Mouse (Mus musculus) heart, adult 9 months (tissue): ENCODE results near the gene Fam98c.
"Not testable (repeated sequence)": the region's sequence is repeated elsewhere in the genome, so short reads cannot be mapped to it uniquely, and the experiment has no call there.

Experiments used
- DNase-seq, 2 experiments: peaks; one replicate each; pipeline ENCODE4 v3.0.0; 2022; ENCODE audit warnings: low spot score in 2 of 2

Fam98c gene

GRCm38 (mm10) chr7:29155838-29156782 lies at the start of gene Fam98c:
Gene Fam98c, minus strand, starts transcription at chr7:29156234.
- DNase-seq: peak; percentile 83 to 84

GRCm38 (mm10) chr7:29202577-29202976 lies 46.5 kb upstream of the Fam98c start:
- no peak for DNase-seq

- not testable (repeated sequence) for DNase-seq
Measured at GRCm38 (mm10) chr7:29194230-29194629, 38.2 kb upstream of the Fam98c start.

- DNase-seq: not testable (repeated sequence)
Measured at GRCm38 (mm10) chr7:29181323-29181722, 25.3 kb upstream of the Fam98c start.

- no peak for DNase-seq
Measured at GRCm38 (mm10) chr7:29180854-29181236, 24.8 kb upstream of the Fam98c start.

- peak; percentile 98 for DNase-seq
Measured at GRCm38 (mm10) chr7:29180077-29180853, 24.2 kb upstream of the Fam98c start, which contains the start of gene Psmd8. Gene Psmd8, minus strand, starts transcription at chr7:29180701.

- DNase-seq: no peak
Measured at GRCm38 (mm10) chr7:29179323-29179722, 23.3 kb upstream of the Fam98c start.

- no peak for DNase-seq
Measured at GRCm38 (mm10) chr7:29178106-29178505, 22.1 kb upstream of the Fam98c start.

GRCm38 (mm10) chr7:29172390-29173016 lies 16.5 kb upstream of the Fam98c start:
- DNase-seq: no peak

GRCm38 (mm10) chr7:29171562-29172097 lies 15.6 kb upstream of the Fam98c start:
- DNase-seq: no peak

- DNase-seq: no peak
Measured at GRCm38 (mm10) chr7:29170755-29171561, 14.9 kb upstream of the Fam98c start.

- DNase-seq: peak; percentile 69 to 83
Measured at GRCm38 (mm10) chr7:29170066-29170754, 14.2 kb upstream of the Fam98c start, which contains the start of the genes Ggn and Spred3. Gene Ggn, plus strand, starts transcription at chr7:29170210. Gene Spred3, minus strand, starts transcription at chr7:29170411.

- DNase-seq: peak; percentile 83
Measured at GRCm38 (mm10) chr7:29169231-29170065, 13.4 kb upstream of the Fam98c start.

- no peak for DNase-seq
Measured at GRCm38 (mm10) chr7:29168791-29169230, 12.8 kb upstream of the Fam98c start.

- no peak for DNase-seq
Measured at GRCm38 (mm10) chr7:29168121-29168695, 12.2 kb upstream of the Fam98c start.

- no peak for DNase-seq
Measured at GRCm38 (mm10) chr7:29167656-29168055, 11.6 kb upstream of the Fam98c start.

- no peak for DNase-seq
Measured at GRCm38 (mm10) chr7:29162750-29163525, 6.9 kb upstream of the Fam98c start.

- DNase-seq: no peak
Measured at GRCm38 (mm10) chr7:29162294-29162693, 6.3 kb upstream of the Fam98c start.
